Mouse (Mus musculus) embryonic stem cell, embryonic (primary cell): Measurements from ENCODE around the gene Pla2g12b.

Experiments used
- CTCF ChIA-PET, 4 experiments: fragments of 300-600 bp in 2 of 4; fragments of 350-600 bp in 2 of 4; sonication (Branson Sonifier 250); formaldehyde crosslinking; loops; one replicate each; lab custom pipeline; 2022; ENCODE audit warnings: inconsistent platforms in 2 of 4; lab: Charles Lee
- POLR2A ChIA-PET, 4 experiments: fragments of 300-600 bp in 2 of 4; fragments of 350-600 bp in 2 of 4; sonication (Branson Sonifier 250); formaldehyde crosslinking; loops; one replicate each; lab custom pipeline; 2022; ENCODE audit warnings: antibody characterized with exemption in 4 of 4, inconsistent platforms in 1 of 4; lab: Charles Lee

Pla2g12b gene

GRCm38 (mm10) chr10:59402899-59403792 is at the start of gene Pla2g12b:
Gene Pla2g12b (plus strand): TSS chr10:59403660.
- ChIA-PET CTCF (interaction anchor here in 3 of 4 experiments (0.5 to 0.8 kb wide), 5 partner anchors 24 to 594 kb away, joined by 3 to 6 read pairs (median 3); partner anchors contain the start of gene P4ha1 (in 1 of the 3)), POLR2A (interaction anchor here in 2 of 4 experiments (0.6 to 1.7 kb wide), 4 partner anchors 8 to 1338 kb away, joined by 4 to 6 read pairs (median 4); partner anchors contain the start of genes P4ha1 (in 2 of the 2) and Gm10273 (in 1 of the 2))

DNA sequence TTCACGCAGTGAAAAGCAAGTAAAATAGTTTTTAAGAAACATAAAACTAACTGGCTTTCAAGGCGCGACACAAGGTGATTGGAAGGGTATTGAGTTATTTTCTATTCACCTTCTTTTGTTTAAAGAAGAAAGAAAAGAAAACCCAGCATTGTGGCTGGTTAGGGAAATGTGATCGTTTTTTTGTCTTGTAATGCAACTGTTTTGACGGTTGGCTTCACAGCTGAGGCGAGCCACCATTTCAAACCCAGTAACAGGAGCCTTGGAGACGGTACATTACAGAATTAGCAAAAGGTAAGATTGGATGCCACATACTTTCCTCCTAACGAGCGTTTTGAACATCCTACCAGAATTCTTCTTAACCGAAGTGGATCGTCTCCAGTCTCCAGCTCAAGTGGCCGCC is 49.3 kb upstream of the Pla2g12b start:
- POLR2A ChIA-PET = interaction anchor here in 3 of 4 experiments (0.7 to 2.3 kb wide), 5 partner anchors 22 to 31 kb away, joined by 3 to 17 read pairs (median 5); partner anchors contain the start of gene P4ha1 (in 3 of the 3)

DNA sequence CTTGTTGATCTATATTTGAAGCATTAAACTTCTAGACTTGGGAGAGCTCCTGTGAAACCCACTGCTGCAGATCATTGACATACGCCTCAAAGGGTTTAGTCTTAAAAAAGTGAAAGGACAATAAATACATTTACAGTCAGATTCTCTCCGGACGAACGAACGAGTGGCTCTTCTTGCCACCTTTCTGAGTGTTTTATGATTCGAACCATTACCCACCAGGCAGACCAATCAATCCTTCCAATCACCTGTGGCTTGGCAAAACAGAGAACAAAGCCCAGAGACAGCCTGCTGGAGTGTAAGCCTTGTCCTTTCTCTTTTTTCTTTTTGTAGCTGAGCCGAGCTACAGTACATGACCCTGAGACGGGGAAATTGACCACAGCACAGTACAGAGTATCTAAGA is 48.4 kb upstream of the Pla2g12b start:
- CTCF ChIA-PET = interaction anchor here in 1 of 4 experiments (1.8 kb wide), 2 partner anchors 14 to 31 kb away, joined by 3 to 8 read pairs; partner anchors contain the start of gene P4ha1

More for the DNA sequence above, 49.3 kb upstream of the Pla2g12b start:
- CTCF ChIA-PET = interaction anchor here in 1 of 4 experiments (0.5 to 1.8 kb wide), 3 partner anchors 15 to 61 kb away, joined by 3 to 8 read pairs (median 4); partner anchors contain the start of gene P4ha1

DNA sequence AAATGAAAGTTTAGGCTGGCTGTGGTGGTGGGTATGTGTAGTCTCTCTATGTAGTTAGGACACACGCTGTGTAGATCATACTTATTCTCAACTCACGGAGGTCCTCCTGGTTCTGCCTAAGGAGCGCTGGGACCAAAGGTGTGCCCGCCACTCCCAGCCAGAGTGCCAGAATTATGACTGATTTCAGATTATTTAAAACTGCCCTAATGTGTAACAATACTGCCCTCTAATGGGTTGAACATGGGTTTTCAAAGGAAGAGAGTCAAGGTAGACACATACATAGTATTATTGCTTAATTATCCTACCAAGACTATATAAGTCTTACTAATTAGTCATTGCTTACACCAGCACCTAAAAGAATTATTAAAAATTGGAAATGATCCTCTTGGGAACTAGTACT is 44.7 kb upstream of the Pla2g12b start:
- ChIA-PET CTCF (interaction anchor here in 2 of 4 experiments (0.6 to 1.1 kb wide), 3 partner anchors 11 to 459 kb away, joined by 3 to 5 read pairs (median 3); no protein-coding TSS in a partner anchor), POLR2A (no interaction called here)

More for the DNA sequence above, 48.4 kb upstream of the Pla2g12b start:
- POLR2A ChIA-PET = interaction anchor here in 3 of 4 experiments (0.8 to 2.3 kb wide), 7 partner anchors 12 to 260 kb away, joined by 3 to 17 read pairs (median 4); partner anchors contain the start of genes P4ha1 (in 3 of the 3), Sept10 (in 1 of the 3) and Sowahc (in 1 of the 3)

- CTCF ChIA-PET = no interaction called here
- POLR2A ChIA-PET = no interaction called here
These were observed 40.3 kb upstream of the Pla2g12b start for GRCm38 (mm10) chr10:59363208-59363607.

GRCm38 (mm10) chr10:59364551-59364950 is 38.9 kb upstream of the Pla2g12b start:
- CTCF ChIA-PET = no interaction called here

GRCm38 (mm10) chr10:59365804-59366589 is 37.5 kb upstream of the Pla2g12b start:
- CTCF ChIA-PET = interaction anchor here in 2 of 4 experiments (0.5 to 1.1 kb wide), 2 partner anchors 13 to 31 kb away, joined by 3 read pairs; no protein-coding TSS in a partner anchor
- POLR2A ChIA-PET = interaction anchor here in 2 of 4 experiments (1.0 to 1.7 kb wide), 4 partner anchors 18 to 43 kb away, joined by 3 to 4 read pairs (median 4); partner anchors contain the start of gene P4ha1 (in 1 of the 2)

More at GRCm38 (mm10) chr10:59364551-59364950, 38.9 kb upstream of the Pla2g12b start:
- POLR2A ChIA-PET = interaction anchor here in 1 of 4 experiments (1.7 kb wide), 1 partner anchor 16 kb away, joined by 4 read pairs; no protein-coding TSS in a partner anchor

- POLR2A ChIA-PET = interaction anchor here in 1 of 4 experiments (1.0 to 1.4 kb wide), 4 partner anchors 11 to 542 kb away, joined by 3 to 4 read pairs (median 4); partner anchors contain the start of gene P4ha1
- CTCF ChIA-PET = no interaction called here
These were observed 36.7 kb upstream of the Pla2g12b start for GRCm38 (mm10) chr10:59366746-59367145.

GRCm38 (mm10) chr10:59367206-59367605 is 36.3 kb upstream of the Pla2g12b start:
- POLR2A ChIA-PET = interaction anchor here in 1 of 4 experiments (1.2 to 1.4 kb wide), 3 partner anchors 12 to 541 kb away, joined by 3 to 4 read pairs (median 4); partner anchors contain the start of gene P4ha1

GRCm38 (mm10) chr10:59368729-59369128 is 34.7 kb upstream of the Pla2g12b start:
- ChIA-PET CTCF (interaction anchor here in 1 of 4 experiments (1.1 kb wide), 1 partner anchor 14 kb away, joined by 3 read pairs; no protein-coding TSS in a partner anchor), POLR2A (interaction anchor here in 2 of 4 experiments (0.6 to 1.1 kb wide), 4 partner anchors 17 to 45 kb away, joined by 3 read pairs; no protein-coding TSS in a partner anchor)

More at GRCm38 (mm10) chr10:59367206-59367605, 36.3 kb upstream of the Pla2g12b start:
- CTCF ChIA-PET = no interaction called here

- CTCF ChIA-PET = interaction anchor here in 1 of 4 experiments (1.1 kb wide), 1 partner anchor 15 kb away, joined by 3 read pairs; no protein-coding TSS in a partner anchor
- POLR2A ChIA-PET = no interaction called here
These were observed 34.0 kb upstream of the Pla2g12b start for GRCm38 (mm10) chr10:59369426-59369825.

DNA sequence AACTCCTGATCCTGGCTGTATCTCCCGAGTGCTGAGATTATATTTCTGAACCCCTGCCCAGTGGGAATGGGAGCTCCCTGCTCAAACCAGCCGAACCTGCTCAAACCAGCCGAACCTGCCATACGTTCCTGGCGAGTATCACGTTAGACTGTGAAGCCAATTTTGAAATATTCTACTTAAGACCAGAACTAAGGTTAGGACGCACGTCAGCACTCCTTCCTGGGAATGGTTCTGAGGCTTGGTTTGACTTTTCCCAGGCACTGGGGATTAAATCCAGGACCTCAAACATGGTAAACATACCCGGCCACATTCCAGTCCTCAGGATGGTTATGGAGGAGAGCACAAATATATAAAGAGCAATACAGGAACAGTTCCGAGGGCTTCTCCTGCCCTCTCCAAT is 25.6 kb upstream of the Pla2g12b start:
- CTCF ChIA-PET = interaction anchor here in 3 of 4 experiments (0.6 to 2.5 kb wide), 7 partner anchors 10 to 616 kb away, joined by 3 to 9 read pairs (median 6); partner anchors contain the start of gene P4ha1 (in 1 of the 3)
- POLR2A ChIA-PET = interaction anchor here in 2 of 4 experiments (0.7 to 1.6 kb wide), 2 partner anchors 20 to 55 kb away, joined by 3 to 5 read pairs; partner anchors contain the start of gene P4ha1 (in 1 of the 2)

DNA sequence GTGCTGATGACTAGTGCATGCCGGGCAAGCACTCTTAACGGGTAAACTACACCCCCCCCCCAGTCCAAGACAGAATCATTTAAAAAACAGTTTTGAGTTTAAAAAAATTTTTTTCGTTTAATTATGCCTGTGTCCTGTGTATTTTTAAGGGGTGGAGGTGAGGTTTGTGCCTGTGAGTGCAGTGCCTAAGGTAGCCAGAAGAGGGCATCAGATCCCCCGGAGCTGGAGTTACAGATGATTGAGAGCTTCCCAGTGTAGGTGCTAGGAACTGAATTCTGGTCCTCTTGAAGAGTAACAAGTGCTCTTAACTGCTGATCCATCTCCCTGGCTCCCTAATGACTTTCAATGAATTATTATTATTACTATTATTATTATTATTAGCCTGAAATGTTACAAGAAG is 24.7 kb upstream of the Pla2g12b start:
- POLR2A ChIA-PET = interaction anchor here in 2 of 4 experiments (0.7 to 1.6 kb wide), 4 partner anchors 9 to 55 kb away, joined by 3 to 13 read pairs (median 5); partner anchors contain the start of gene P4ha1 (in 1 of the 2)
- CTCF ChIA-PET = interaction anchor here (0.6 to 2.5 kb wide), 22 partner anchors 9 to 921 kb away, joined by 3 to 10 read pairs (median 4); partner anchors contain the start of genes P4ha1 (in 1 of the 4) and Pla2g12b (in 1 of the 4)

- ChIA-PET CTCF (interaction anchor here in 3 of 4 experiments (0.6 to 2.5 kb wide), 4 partner anchors 8 to 485 kb away, joined by 3 to 10 read pairs (median 6); no protein-coding TSS in a partner anchor), POLR2A (interaction anchor here in 1 of 4 experiments (1.6 kb wide), 1 partner anchor 10 kb away, joined by 13 read pairs; no protein-coding TSS in a partner anchor)
These were observed 23.5 kb upstream of the Pla2g12b start for GRCm38 (mm10) chr10:59379927-59380326.

DNA sequence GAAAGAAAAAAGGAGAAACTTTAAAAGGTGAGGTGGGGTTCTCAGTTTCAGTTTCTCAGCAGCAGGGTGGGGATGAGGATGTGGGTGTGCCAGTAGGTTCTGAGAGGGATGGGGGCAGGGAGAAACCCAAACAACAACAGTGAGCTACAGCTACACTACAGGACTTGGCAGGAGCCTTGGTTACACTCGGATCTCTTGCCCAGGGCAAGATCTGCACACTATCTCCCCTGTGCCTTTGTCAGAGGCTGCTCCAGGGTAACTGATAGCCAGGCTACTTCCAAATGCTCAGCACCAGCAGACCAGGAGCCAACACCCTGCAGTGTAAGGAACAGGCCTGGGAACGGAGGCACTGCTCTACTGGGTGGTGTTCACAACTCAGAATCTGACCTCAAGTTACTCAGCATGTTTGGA is 23.0 kb upstream of the Pla2g12b start:
- CTCF ChIA-PET = interaction anchor here in 3 of 4 experiments (0.6 to 2.0 kb wide), 4 partner anchors 33 to 485 kb away, joined by 3 to 10 read pairs (median 4); no protein-coding TSS in a partner anchor
- POLR2A ChIA-PET = interaction anchor here in 2 of 4 experiments (1.0 to 1.6 kb wide), 4 partner anchors 8 to 10 kb away, joined by 3 to 13 read pairs (median 3); no protein-coding TSS in a partner anchor

DNA sequence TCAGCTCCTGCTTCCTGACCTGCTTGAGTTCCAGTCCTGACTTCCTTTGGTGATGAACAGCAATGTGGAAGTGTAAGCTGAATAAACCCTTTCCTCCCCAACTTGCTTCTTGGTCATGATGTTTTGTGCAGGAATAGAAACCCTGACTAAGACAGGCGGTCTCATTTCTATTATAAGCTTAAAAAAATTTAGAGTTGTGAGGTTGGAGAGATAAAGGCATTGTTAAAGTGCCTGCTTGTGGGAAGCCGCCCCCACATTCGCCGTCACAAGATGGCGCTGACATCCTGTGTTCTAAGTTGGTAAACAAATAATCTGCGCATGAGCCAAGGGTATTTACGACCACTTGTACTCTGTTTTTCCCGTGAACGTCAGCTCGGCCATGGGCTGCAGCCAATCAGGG is 21.9 kb upstream of the Pla2g12b start:
- CTCF ChIA-PET = interaction anchor here in 1 of 4 experiments (1.3 kb wide), 1 partner anchor 483 kb away, joined by 4 read pairs; no protein-coding TSS in a partner anchor
- POLR2A ChIA-PET = interaction anchor here in 2 of 4 experiments (0.6 to 1.5 kb wide), 5 partner anchors 7 to 260 kb away, joined by 3 read pairs; no protein-coding TSS in a partner anchor
